Mouse (Mus musculus) spleen, postnatal 10 days (tissue): Measurements from ENCODE around the gene Abcb10.
A peak's percentile ranks its signal among the peaks of the same experiment; 100 is the strongest.
"Not testable (repeated sequence)": the region's sequence is repeated elsewhere in the genome, so short reads cannot be mapped to it uniquely, and the experiment has no call there.

Source experiments
- DNase-seq, 2 experiments: peaks; one replicate each; pipeline ENCODE4 v3.0.0; 2021 to 2022; ENCODE audit warnings: low spot score in 2 of 2

Abcb10 gene

DNA sequence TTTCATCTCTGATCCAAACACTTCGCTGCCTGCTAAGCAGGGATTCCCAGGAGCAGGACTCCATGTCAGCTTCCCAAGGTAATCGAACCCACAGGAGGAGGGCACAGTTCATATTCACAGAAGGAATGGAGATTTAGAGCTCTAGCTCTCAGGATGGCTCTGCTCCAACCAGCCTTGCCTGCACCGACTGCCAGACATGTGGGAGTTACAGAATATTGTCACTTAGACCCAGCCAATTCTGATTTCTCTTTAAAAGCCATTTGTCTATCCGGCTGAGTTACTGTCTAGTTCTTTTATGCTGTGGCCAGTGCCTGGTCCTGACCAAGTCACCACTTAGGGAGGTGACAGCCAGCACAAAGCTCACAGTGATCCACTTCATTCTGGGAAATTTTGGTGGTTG, 1.2 kb downstream of the Abcb10 start:
- peak in 1 of 2 experiments; percentile 53 for DNase-seq

DNA sequence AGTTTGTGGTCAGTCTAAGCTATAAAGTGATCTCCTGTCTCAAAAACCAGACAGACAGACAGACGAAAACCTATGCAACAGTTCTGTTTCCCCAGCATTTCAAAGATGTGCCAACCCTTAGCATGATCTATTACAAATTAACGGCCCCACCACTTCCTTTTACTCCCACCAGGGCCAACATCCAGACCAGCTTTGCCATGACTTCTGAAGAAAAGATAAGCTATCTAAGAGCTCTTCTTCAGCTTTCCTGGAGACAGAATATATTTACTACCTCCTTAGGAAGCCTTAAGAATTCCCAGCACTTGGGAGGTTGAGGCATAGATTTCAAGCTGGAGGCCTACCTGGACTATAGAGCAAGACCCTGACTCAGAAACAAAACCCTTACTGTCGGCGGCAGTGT, 2.7 kb downstream of the Abcb10 start:
- DNase-seq: no peak

DNA sequence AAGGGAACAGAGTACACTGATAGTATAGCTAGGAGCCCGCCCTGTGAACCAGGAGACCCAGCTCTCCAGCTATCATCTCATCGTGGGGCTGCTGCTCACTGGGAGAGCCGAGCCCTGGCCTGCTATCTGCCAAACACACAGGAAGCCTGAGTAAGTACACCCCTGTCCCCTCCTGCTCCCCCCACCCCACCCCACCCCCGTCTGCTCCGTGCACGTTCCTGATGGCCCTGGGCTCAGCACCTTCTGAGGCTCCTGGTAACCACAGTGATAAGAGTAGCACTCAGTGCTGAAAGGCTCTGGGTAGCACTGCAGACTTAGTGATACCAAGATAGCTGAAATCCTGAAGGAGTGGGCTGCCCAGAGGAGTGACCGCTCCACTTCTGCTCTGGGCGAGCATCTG, 4.0 kb downstream of the Abcb10 start:
- DNase-seq: peak; percentile 54 to 58

DNA sequence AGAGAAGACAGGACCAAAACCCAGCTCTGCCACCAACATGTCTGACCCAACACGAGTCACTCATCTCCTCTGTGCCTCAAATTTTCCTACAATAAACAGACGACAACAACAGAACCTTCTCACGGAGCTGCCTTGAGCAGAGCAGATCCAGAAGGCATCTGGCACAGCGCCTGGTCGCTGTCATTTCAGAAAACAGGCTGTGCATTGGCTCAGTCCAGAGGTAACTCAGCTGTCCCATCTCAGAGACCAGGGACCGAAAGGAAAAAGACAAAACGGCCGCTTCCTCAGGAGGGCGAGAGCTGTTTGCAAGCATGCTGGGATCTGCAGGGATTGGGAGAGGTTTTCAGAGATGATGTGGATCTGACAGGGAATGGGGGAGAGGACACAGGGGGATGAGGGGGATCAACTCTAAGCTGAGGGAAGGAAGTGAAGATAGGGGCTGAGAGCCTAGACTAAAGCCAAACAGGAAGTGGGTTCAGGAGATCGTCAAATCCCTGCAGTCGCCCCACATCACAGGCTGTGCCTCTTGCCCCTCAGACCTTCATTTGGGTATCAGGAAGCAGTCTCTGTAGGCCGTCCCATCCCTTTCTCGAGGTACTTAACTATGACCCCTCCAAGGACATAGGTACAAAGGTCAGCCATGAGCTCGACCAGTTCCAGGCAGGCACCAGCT, 4.6 kb downstream of the Abcb10 start:
- DNase-seq: no peak

DNA sequence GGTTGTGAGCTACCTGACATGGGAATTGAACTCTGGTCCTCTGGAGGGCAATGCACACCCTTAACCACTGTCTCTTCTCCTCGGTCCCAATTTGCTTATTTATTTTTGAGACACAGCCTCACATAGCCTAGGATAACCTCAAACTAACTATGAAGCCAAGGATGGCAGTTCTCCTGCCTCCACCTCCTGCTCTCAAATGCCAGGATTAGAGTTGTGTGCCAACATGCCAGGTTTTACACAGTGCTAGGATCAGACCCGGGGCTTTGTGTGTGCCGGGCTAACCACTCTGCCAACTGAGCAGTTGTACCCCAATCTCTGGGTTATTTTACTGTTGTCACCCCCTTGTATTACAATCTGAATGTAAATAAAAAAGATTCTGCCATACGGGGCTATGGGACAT, 5.4 kb downstream of the Abcb10 start:
- DNase-seq: no peak

DNA sequence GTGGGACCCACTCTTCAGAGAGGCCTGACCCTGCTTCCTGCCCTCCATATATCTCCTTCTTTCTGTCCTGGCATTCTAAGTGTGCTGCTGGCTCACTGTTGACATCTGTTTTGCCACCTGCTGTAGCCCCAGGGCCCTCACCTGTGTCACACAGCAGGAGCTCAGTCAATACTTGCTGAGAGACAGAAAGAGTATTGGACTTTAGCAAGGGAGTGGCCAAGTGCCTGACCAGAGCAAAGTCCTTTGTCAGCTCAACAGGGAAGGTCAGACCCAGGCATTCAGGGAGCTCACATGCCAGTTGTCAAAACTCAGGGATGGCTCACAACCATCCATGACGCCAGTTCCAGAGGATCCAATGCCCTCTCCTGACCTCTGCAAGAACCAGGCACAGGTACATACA, 9.4 kb downstream of the Abcb10 start:
- no peak for DNase-seq

DNA sequence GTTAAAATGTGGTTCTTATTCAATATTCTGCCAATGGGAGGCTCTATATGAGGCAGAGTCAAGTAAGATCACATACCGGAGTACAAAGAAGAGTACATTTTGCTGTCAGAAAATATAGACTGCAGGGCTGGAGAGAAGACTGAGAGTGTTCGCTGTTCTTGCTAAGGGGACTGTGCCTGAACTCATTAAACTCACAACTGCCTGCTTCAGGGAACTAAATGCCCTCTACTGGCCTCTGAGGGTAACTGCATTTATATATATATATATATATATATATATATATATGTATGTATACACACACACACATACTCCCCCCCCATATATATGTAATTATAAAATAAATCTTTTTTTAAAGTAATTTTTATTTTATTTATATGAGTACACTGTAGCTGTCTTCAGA, 16.0 kb downstream of the Abcb10 start:
- no peak for DNase-seq

DNA sequence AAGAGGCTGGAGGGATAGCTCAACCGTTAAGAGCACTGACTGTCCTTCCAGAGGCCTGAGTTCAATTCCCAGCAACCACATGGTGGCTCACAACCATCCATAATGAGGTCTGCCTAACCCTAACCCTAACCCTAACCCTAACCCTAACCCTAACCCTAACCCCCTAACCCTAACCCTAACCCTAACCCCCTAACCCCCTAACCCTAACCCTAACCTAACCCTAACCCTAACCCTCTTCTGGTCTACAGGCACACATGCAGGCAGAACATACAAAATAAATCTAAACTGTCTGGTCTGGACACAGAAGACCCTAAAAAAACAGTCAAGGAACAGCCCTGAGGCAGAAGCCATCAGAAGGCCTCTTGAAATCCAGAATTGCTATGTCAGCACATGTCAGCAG, 21.6 kb downstream of the Abcb10 start:
- DNase-seq: no peak

DNA sequence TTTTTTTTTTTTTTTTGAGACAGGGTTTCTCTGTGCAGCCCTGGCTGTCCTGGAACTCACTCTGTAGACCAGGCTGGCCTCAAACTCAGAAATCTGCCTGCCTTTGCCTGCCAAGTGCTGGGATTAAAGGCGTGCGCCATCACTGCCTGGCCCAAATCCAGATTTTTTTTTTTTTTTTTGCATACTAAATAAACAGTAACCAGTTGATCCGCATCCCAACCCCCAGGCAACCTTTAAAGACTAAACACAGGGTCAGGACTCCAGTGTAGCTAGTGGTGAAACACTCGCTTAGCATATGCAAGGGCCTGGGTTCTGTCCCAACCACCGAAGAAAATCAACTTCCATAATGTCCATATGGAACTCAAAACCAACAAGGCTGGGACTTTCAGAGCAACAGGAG, 22.4 kb downstream of the Abcb10 start:
- DNase-seq: not testable (repeated sequence)

DNA sequence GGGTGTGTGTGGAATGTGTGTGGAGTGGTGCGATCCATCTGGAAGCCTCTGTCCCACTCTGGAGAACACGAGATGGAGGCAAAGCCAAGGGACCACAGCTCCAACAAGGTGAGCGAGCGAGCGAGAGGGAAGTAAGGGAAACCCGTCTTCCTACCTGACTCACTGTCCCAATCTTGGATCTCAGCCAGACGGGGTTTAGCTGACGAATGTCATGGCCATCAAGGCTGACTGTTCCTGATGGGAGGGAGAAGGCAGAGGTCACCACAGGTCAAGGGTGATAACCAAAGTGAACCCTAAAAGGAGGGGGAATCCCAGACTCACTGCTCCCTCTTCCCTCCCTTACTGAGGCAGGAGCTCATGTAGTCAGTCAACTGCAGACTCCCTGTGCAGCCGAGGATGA, 22.9 kb downstream of the Abcb10 start:
- no peak for DNase-seq

DNA sequence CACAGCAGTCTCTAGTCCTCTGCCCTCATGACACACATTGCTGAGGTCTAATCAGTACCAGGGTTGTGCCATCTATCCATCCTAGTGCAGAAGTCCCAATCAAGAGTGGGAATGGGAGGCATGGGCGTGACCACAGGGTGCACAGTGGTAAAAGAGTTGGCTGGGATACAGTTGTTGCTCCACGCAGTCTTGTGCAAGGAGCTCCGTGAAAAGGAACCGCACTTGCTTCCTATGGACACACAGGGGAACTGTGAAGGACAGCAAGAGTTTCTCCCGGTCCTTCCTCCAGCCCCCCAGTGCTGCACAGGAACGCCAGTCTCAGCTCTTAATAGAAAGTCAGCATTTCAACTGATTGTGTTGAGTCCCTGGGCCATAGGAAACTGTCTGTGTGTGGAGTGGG, 23.4 kb downstream of the Abcb10 start:
- no peak for DNase-seq

DNA sequence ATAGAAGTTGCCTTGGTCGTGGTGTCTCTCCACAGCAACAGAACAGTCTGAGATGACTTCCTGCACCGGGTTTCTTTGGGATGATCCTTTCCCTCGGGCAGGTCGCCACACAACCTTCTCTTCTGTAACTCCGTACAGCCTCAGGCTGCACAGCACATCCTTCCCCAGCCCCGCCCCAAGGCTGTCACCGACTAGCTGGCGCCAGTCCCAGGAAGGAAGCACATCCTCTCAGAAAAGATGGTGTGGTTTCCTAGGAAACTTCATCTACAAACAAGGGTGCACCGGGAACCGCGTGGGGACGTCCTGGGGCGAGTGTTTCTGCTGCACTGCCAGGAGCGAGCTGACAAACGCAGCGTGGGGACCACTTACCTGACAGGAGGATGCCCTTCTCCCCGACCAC, 24.8 kb downstream of the Abcb10 start:
- DNase-seq: no peak

DNA sequence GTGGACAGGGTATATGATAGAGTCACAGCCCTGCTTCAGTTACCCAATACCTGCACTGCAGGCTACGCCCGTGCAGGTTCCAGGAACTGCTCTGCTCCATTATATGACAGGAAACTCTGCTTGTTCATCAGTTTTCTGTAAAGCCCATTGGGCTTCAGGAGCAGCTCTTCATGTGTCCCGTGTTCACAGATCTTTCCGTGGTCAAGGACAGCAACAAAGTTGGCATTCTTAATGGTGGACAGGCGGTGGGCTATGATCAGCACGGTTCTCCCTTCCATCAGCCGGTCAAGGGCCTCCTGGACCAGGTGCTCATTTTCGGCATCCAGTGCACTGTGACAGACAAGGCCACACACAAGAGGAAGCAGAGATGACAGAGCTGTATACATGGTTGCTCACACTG, 28.7 kb downstream of the Abcb10 start:
- no peak for DNase-seq

DNA sequence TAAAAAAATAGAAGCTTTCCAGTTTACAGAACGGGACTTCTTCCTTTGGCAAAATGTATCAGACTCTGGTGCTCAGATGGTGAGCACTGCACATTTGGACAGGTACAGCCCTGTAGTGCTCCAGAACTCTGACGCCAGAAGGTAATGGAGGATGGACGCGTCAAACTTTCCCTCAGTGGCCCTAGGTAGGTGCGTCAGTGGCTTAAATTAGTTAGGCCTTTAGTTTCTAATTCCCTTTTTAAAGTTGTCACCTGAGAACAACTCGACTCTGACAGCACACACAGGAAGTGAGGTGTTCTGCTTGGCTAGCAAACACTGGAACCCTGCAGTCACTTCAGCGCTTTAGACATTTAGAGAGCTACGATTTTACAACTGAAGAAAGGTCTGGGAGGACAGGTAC, 29.2 kb downstream of the Abcb10 start:
- no peak for DNase-seq

DNA sequence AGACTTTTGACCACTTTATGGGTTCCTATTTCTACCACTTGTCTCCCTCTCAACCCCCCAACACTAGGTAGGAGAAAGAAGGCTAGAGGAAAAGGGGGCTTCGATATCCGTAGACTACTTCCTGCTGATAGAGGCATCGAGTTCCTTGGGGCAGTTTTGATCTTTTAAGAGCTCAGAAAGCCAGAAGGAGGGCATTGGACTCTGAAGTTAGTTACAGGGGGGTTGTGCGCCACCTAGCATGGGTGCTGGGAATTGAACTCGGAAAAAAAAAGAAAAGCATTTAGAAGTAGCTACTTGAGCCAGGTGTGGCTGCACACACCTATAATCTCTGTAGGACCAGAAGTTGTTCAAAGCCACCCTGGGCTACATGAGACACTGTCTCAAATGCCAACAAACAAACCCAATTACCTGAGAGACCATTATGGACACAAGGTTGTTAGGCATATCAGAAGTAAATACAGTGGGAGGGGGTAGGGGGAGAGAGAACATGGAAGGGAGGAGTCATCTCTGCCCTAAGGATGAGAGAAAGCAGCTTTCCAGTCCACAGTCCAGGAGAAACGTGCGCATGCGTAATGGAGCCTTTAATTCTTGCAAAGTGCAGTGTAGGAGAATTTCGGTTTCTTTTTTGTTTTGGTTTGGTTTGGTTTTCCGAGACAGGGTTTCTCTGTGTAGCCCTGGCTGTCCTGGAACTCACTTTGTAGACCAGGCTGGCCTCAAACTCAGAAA, 32.7 kb downstream of the Abcb10 start:
- peak; percentile 52 to 79 for DNase-seq

DNA sequence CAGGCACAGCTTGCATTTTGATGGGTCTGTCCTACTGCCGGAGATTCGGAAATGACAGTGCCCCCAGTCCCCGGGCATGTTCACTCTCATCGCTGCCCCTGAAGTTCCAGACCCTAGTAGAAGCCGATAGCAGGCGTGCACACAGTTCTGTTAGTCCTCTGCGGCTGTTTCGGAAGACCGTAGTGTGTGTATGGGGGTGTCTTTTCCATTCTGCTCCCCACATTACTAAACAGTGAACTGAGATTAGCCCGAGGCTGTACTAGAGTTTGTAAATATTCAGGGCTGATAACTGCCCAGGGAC, 33.3 kb downstream of the Abcb10 start:
- DNase-seq: no peak

DNA sequence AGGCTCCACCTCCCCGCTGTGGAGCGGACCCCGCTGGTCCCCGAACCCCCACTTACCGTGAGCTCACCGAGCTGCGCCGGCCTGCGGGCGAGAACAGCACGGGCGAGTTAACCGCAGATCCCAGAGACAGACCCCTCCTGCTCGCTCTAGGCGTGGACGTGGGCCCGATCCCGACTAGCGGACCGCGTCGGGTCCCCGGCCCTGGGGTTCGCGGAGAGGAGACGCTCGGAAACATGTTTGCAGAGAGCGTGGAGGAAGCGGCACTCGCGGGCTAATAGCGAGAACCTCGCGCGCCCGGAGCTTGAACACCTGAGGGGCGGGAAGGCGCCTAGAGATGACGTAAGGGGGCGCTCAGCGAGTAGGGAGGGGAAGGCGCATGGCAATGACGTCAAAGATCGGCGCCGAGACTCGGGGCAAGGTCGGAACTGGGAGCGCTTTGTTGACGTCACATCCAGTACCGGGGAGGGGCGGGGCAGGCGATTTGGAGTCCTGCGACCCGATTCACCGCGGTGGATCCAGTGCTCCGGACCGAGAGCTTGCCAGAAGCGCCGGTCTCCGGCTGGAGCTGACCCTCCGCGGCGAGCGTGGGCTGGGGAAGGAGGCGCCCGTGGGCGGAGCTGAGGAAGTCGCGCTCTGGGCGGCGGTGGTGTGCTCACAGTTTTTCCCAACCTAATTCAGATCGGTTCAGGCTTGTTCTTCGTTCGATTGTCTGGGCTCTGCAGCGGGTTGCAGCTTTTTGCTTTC, 33.8 kb downstream of the Abcb10 start, which contains the start of gene Nup133:
Gene Nup133 (minus strand): TSS at position 324 of the 744 bp plus-strand sequence.
- DNase-seq: peak; percentile 99 to 100

DNA sequence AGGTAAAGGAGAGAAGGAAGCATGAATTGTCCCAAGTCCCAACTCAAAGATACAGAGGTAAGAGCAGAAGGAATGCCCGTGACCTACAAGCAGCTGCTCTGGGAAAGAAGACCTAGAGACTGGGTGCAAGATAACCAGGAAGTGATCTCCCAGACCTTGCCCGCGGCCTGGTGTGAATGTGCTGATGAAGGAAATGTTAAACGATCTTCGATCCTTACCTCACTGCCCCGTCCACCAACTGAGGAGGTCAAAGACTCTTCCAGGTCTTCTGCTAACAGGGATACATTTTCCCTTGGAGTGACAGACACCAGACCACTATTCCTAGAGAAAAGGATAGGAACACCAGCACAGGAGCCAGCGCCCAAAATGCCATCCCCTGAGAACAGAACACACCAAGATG, 53.9 kb downstream of the Abcb10 start:
- DNase-seq: no peak

DNA sequence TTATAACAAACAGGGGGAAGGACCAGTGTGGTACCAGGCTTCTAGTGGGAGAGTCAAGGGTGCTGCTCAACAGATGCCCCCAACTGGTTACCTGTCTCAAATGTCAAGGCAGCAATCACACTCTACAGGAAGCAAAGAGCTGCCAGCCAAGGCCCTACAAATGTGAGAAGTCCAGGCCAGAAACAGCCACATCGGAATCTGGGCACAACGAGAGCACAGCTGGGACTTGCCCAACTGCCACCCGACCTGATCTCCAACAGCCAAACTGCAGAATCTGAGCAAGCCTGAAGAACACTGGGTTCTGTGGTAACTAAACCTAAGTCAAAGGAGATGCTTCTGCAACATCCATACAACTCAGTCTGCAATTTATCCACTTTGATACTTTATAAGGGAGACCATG, 57.3 kb downstream of the Abcb10 start:
- no peak for DNase-seq

DNA sequence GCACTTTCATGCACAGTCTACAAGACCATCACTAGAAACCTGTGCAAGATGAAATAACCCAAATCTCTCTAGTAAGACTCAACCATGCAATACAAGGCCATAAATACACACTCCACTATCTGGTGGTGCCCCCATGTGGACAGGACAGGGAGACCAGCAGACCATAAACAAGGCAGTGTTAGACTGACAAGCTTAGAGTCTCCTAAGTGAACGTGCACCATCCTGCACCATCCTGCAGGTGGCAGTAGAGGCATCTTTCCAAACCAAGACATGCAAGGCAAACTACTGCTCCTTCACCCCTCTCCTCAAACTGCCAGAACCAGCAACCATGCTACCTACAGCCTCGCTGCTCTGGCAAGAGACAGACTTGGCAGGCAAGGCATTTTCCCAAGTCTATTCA, 58.2 kb downstream of the Abcb10 start:
- peak; percentile 69 to 87 for DNase-seq

DNA sequence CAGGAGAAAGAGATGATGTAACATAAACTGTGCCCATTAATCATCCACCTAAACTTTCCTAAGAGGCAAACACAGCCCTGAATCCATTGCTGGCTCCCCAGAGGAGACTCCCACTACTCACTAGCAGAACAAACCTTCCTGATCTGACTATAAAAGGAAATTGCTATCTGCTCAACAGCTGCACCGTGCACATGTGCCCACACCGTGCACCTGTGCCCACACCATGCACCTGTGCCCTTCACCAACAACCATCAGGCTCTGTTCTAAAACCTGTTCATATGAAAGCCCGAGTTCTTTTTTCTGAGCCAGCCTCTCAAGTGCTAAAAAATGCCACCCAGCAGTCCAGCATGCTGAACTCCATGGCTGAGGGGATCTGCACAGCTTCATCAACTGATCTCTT, 68.3 kb downstream of the Abcb10 start:
- no peak for DNase-seq

DNA sequence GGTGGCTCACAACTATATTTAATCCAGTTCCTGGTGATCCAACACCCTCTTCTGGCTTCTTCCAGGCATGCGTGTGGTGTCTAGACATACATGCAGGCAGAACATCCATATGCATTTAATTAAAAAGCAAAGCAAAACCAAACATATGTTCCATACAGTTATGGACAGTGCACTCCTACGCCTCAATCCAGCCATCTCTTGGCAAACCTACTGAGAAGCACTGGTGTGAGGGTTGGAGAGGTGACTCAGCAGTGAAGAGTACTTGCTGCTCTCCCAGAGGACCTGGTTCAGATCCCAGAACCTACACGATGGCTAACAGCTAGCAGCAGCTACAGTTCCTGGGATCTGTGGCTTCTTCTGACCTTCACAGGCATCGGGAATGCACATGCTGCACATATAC, 70.7 kb downstream of the Abcb10 start:
- DNase-seq: no peak

DNA sequence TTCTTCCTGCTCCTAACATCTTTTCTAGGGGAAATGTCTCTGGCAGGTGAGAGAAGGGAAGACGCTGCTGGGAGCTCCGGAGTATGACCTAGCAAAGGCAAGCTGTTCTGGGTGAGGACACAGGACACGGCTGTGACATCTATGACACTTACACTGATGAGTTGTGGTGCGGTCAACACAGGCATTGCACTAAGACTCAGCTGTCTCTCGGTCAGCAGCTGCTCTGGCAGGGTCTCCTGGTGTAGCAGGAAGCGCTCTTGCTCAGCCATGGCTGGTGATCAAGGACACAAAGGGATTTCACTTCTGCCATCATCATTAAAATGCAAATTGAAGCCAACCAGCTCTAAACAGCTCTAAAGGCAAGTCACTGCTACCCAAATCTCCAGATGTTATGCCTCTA, 75.3 kb downstream of the Abcb10 start:
- no peak for DNase-seq
